Mouse (Mus musculus) lung, postnatal 14 days (tissue): ENCODE measurements around the gene Tnks1bp1.
A peak's percentile ranks its signal among the peaks of the same experiment; 100 is the strongest.

Experiments used
- DNase-seq: peaks from one replicate; pipeline ENCODE4 v3.0.0; 2021

Gene Tnks1bp1

DNA sequence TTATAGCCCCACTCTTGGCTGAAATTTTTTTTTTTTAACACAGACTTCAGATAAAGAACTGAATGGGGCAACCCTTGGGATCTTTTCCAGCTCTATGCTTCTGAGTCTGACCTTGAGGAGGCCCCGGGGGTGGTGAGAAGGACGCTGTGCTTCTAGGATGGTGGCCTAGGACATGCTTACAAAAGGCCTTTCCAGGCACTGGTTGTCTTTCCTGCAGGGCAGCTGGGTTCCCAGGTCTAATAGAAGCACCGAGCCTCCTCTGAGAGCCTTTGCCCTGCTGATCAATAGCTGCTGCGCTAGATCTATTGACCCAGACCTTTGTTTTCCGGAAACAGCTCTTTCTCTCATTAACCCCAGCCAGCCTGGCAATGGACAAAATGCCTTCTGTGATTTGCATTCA lies 48.1 kb downstream of the Tnks1bp1 start:
- DNase-seq = no peak

DNA sequence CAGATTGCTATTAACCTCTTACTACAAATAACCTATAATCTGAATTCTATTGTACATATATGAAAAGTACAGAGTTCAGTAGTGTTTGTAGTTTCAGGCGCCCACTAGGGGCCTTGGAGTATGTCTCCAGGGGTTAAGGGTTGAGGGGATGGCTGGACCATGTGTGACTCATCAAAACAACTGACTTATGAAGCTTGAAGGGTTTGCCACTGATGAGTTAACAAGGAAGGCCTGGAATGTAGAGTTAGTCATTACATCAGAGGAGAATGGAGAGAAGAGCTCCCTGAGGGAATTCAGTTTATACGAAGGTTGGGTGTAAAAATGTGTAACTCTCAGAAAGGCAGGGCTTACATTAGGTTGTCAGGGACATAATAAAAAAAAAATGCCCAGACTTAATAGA lies 50.2 kb downstream of the Tnks1bp1 start:
- DNase-seq = no peak

DNA sequence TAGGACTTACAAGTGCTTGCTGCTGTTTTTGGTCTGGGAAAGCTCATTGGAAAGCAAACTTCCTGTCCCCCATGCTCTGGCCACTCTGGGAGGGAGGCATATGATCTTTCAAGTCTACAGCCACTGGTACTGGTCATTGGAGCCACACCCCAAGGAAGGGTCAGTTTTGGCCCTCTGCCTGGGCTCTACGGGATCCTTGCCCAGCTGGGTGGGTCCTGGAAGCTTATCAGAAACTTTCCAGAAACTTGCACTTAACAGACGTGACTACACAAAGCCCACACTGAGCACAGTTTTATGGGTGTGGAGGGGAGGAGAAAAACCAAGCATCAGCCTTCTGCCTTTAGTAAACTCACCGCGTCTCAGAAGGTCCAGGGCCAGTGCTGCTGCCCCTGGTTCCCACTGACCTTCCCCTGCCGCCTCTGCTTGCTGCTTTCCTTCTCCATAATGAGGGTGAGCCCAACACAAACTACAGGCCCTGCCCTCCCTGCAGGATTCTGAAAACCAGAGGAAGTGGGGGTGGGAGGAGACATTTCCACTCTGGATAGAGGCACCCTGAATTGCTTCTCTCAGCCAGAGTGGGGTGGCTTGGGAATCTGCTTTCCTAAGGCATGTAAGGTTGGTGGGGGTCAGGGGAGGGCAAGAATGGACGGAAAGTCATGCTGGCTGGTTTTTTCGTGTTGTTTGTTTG lies 51.1 kb downstream of the Tnks1bp1 start:
- peak; percentile 92 for DNase-seq

DNA sequence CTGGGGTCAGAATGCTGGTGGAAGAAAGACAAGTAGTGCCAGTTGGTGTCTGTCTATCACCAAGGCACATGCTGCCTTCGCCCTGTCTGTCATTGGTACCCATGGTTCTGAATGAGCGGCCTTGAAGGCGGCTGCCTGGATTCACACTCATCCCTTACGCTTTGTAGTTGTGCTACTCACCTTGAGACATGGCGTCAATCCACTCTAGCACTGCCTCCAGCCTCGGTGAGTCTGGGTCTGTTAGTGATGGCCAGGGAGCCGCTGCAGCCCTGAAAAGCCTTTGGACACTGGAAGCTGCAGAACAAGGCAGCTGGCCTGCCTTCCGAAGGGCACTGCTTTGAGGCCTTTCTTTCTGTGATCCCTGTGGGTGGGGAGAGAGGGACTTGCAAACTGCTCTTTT lies 55.4 kb downstream of the Tnks1bp1 start:
- DNase-seq = no peak

DNA sequence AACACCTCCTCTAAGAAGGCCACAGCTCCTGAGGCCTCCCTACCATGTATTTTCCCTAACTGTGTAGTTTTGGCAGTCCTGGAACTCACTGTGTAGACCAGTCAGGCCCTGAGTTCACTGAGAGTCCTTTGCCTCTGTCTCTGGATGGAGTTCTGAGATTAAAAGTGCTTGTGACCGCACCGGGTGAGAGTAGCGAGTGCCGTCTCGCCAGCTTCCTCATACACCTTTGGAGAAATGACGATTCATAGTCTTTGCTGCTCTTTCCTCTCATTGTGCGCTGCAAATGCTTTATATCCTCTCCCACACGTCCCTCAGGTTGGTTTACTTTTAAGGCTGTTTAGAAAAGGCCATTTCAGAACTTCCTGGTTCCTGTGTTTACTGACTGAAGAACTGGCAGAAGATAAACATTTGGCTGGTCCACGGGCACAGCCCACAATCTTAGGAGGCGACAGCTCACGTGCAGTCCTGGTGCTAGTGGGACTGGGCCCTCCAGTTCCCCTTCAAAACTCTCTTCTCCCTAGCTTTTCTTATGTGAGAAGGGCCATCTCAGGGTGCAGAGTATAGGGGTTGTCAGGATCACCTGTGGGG lies 57.7 kb downstream of the Tnks1bp1 start:
- peak; percentile 43 for DNase-seq

DNA sequence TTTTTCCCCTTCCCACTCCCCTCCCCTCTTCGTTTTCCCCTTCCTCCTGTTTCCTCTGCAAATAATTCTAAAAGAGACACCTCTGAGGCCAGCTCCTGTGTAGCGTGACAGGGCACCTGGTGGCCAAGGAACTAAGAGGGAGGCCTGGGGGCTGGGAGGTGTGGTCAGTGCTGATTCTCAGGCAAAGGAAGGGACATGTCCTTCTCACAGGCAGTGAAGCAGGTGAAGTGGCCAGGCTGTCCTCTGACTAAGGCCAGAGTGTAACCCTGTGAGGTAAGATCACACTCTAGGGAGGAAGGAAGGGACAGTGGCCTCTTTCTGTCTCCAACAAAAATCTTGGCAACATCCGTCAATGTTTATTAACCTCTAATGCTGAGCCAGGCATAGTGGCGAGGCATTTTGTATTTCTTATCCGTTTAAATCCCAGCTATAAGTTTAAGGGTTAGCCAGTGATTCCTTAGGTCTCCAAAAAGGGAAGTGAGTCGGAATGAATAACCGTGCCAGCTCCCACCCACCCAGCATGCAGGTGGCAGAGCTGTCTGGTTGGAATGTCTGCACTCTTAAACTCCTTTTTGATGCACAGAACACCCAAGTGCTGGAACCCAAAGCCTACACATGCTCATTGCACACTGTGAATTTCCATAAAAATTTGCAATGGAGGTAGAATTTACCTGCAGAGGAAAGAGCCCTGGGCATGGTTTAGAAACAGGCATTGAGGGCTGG lies 58.4 kb downstream of the Tnks1bp1 start:
- no peak for DNase-seq

DNA sequence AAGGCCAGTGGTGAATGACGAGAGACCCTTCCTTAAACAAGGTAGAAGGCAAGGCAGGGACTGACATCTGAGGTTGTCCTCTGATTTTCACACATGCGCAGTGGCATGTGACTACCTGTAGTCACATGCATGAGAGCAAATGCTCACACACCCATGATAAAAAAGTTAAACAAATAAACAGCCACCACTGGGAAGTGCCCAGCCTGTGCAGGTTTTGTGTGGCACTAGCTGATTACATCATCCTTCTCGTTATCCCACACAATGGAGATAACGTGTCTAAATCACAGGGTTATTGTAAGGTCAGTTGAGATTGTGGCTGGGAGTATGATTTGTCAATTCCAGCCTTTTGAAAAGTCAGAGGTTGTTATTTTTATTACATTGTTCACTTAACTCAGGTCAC lies 59.1 kb downstream of the Tnks1bp1 start:
- DNase-seq = no peak

DNA sequence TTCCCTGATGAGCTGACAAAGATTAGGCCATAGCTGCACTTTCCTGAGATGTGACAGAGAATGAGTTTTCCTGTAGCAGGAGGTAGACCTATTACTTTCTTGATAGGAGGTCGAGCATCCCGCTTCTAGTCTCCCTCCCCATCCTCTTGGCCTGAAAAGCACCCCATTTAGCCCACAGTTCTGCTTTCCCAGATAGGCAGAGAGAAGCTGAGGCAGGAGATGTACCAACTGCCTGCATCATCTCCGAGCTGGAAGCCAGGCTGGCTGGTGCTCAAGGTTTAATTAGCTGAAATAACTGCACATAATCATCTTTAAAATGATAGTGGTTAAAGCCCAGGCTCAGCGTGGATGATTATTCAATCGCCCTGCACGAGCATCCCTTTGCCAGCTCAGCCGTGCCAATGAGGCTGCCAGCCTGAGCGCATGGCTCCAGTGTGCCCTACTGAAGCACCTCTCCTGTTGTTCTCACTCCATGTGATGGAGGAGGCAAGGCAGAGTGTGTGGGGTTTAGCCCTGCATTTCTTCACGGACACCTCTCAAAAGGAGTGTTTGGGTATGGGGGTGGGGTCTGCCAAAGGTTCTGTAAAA lies 62.6 kb downstream of the Tnks1bp1 start:
- DNase-seq = no peak
